Mouse (Mus musculus) heart, postnatal 0 days (tissue): Measurements from ENCODE around the gene Pstpip1. TPM values are rescaled to one million over a fixed set of nuclear protein-coding genes. Genes with fewer than 3 reads are reported as not detected.

Experiments
- ATAC-seq: fragments of 200-750 bp; cut with Nextera tagmentation; 2 replicates; pipeline ENCODE4 v1.8.0; 2017; ENCODE audit warnings: low read depth, moderate number of reproducible peaks, moderate library complexity; ENCODE audit not compliant: insufficient read depth
- DNase-seq: peaks from one replicate; pipeline ENCODE4 v3.0.0-alpha.2; 2016; ENCODE audit warnings: low spot score
- H3K27ac ChIP-seq: fragments of 300-500 bp; sonication (generic); 2 replicates; pipeline ENCODE4 v1.5.1; 2014; ENCODE audit warnings: low read depth, mild to moderate bottlenecking
- H3K27me3 ChIP-seq: fragments of 300-500 bp; sonication (generic); 2 replicates; pipeline ENCODE4 v1.6.1; 2014; ENCODE audit warnings: low read length, mixed read lengths; ENCODE audit not compliant: control insufficient read depth, insufficient read depth
- H3K36me3 ChIP-seq: fragments of 300-500 bp; sonication (generic); replicated peaks from 2 replicates; pipeline ENCODE4 v1.6.1; 2014; ENCODE audit warnings: low read length, mixed read lengths; ENCODE audit not compliant: control insufficient read depth, insufficient read depth
- H3K4me1 ChIP-seq: fragments of 300-500 bp; sonication (generic); 2 replicates; pipeline ENCODE4 v1.6.1; 2014; ENCODE audit warnings: antibody characterized with exemption; ENCODE audit not compliant: control insufficient read depth, insufficient read depth
- H3K4me2 ChIP-seq: fragments of 300-500 bp; sonication (generic); 2 replicates; pipeline ENCODE4 v1.6.1; 2014; ENCODE audit warnings: low read depth, mild to moderate bottlenecking, low read length, moderate library complexity
- H3K4me3 ChIP-seq: fragments of 300-500 bp; sonication (generic); 2 replicates; pipeline ENCODE4 v1.5.1; 2014; ENCODE audit warnings: low read depth, low read length
- H3K9ac ChIP-seq: fragments of 300-500 bp; sonication (generic); replicated peaks from 2 replicates; pipeline ENCODE4 v1.6.1; 2014; ENCODE audit warnings: low read depth, low read length, mixed read lengths
- H3K9me3 ChIP-seq: fragments of 300-500 bp; sonication (generic); replicated peaks from 2 replicates; pipeline ENCODE4 v1.6.1; 2016; ENCODE audit warnings: low read length; ENCODE audit not compliant: control insufficient read depth
- CTCF ChIP-seq: IDR thresholded peaks from 2 replicates; pipeline ENCODE4 v1.5.1; 2016; ENCODE audit warnings: antibody characterized with exemption, control low read depth, low read depth
- EP300 ChIP-seq: IDR thresholded peaks from 2 replicates; pipeline ENCODE4 v1.6.1; 2016; ENCODE audit warnings: antibody characterized with exemption, low read depth
- WGBS: fragments of 180-500 bp; shearing (Covaris S2); extraction: QIAGEN DNeasy Blood & Tissue Kit; methylation state at CpG from one replicate; pipeline ENCODE4 v1.1.7; 2014; 5-methylcytosine and 5-hydroxymethylcytosine counted together
- polyA plus RNA-seq: library from polyadenylated mRNA; unstranded; fragments of >200 nt; fragmentation: Nextera tagmentation; extraction: Ambion mirVana; gene quantifications from 2 replicates; pipeline ENCODE4 v1.2.1, GENCODE M21; 2015
- total RNA-seq: library from RNA; depleted of rRNA; stranded (reverse); fragments of >200 nt; gene quantifications from 2 replicates; pipeline ENCODE4 v1.2.3, GENCODE M21; 2014; ENCODE audit warnings: low replicate concordance

Pstpip1 gene
- total and polyA plus RNA-seq, 2 experiments from 2014 or later, result 1.4 to 2.9 TPM

DNA sequence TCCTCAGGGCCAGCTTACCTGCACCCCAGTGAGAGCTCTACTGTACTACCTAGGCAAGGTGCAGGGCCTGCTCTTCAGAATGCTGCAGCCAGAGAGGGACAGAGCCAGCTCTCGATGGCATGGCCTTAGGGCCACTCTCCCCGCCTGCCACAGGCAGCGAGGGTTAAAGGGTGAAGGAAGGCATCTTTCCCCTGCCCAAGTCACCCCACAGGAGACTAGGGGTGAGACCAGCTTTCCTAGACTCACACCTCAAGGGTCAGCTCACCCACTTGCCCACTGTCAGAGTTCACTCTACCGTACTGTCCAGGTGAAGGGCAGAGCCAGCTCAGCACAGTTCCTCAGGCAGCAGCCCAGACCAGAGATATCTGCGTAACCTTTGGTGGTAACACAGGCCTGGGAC is 27.4 kb upstream of the Pstpip1 start:
- Histone ChIP-seq H3K4me1 (peaks cover 7% of the 10 kb centered on the region; the same call in 1 of the 2 replicates), H3K36me3 (peaks cover 47% of the 10 kb centered on the region), H3K9ac (no peak overlapping the region), H3K4me2 (no peak overlapping the region), H3K27ac (no peak overlapping the region), H3K27me3 (no peaks in the 10 kb centered on the region), H3K9me3 (no peaks in the 10 kb centered on the region), H3K4me3 (no peak overlapping the region)
- ATAC-seq (no peak), DNase-seq (no peak)
- WGBS, result 88% methylated on average over 5 of the region's 5 CpGs
- TF ChIP-seq EP300 (no peak), CTCF (no peak)

GRCm38 (mm10) chr9:56065011-56065410 is 24.8 kb upstream of the Pstpip1 start:
- Histone ChIP-seq H3K27ac (0 out of 2 replicates have a peak overlapping the region, but pooled peaks have one; percentile 39), H3K9ac (no peak overlapping the region), H3K27me3 (no peaks in the 10 kb centered on the region), H3K36me3 (peaks cover 24% of the 10 kb centered on the region), H3K9me3 (no peaks in the 10 kb centered on the region), H3K4me1 (peaks cover 7% of the 10 kb centered on the region; the same call in 1 of the 2 replicates), H3K4me2 (no peak overlapping the region), H3K4me3 (no peak overlapping the region)
- 62% methylated on average over 3 of the region's 3 CpGs for WGBS
- TF ChIP-seq EP300 (no peak), CTCF (no peak)
- peak; percentile 73 for ATAC-seq
- DNase-seq, result peak; percentile 63

- DNase-seq, result no peak
- no peak overlapping the region for H3K27ac ChIP-seq
- no peak overlapping the region for H3K9ac ChIP-seq
- no peaks in the 10 kb centered on the region for H3K9me3 ChIP-seq
- 84% methylated on average over 4 of the region's 4 CpGs for WGBS
- no peak overlapping the region for H3K4me3 ChIP-seq
- H3K36me3 ChIP-seq, result no peaks in the 10 kb centered on the region
- H3K27me3 ChIP-seq, result no peaks in the 10 kb centered on the region
- ATAC-seq, result no peak
- H3K4me2 ChIP-seq, result no peak overlapping the region
- peaks cover 7% of the 10 kb centered on the region; the same call in 1 of the 2 replicates for H3K4me1 ChIP-seq
- TF ChIP-seq CTCF (no peak), EP300 (no peak)
These were observed 21.8 kb upstream of the Pstpip1 start for GRCm38 (mm10) chr9:56067964-56068363.

- no peaks in the 10 kb centered on the region for H3K9me3 ChIP-seq
- ATAC-seq (no peak), DNase-seq (no peak)
- no peaks in the 10 kb centered on the region for H3K36me3 ChIP-seq
- no peak overlapping the region for H3K4me2 ChIP-seq
- WGBS, result 91% methylated on average over 1 of the region's 1 CpGs
- H3K27me3 ChIP-seq, result no peaks in the 10 kb centered on the region
- H3K4me1 ChIP-seq, result peaks cover 7% of the 10 kb centered on the region; the same call in 1 of the 2 replicates
- TF ChIP-seq CTCF, result no peak
- TF ChIP-seq EP300, result no peak
- no peak overlapping the region for H3K9ac ChIP-seq
- H3K4me3 ChIP-seq, result no peak overlapping the region
- H3K27ac ChIP-seq, result no peak overlapping the region
These were observed 21.1 kb upstream of the Pstpip1 start for GRCm38 (mm10) chr9:56068630-56069029.

DNA sequence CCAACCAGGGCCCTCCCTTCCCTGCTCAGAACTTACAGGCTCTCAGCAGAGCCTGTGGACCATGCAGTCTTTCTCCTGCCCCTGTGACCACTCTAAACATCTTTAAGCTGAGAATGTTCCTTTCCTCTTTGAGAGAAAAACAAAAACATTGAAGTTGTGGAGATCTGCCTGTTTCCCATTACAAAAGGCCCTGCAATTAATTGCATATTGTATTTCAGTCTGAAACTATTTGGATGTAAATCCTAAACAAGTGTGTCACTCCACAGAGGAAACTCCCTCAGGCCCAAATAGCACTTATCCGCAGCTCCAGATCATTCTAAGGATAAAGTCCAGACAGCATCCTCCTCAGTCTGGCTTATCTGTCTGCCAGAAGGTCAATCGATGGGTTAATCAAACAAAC is 16.9 kb upstream of the Pstpip1 start:
- no peak for TF ChIP-seq EP300
- TF ChIP-seq CTCF, result no peak
- no peak overlapping the region for H3K4me3 ChIP-seq
- WGBS, result 43% methylated on average over 2 of the region's 2 CpGs

DNA sequence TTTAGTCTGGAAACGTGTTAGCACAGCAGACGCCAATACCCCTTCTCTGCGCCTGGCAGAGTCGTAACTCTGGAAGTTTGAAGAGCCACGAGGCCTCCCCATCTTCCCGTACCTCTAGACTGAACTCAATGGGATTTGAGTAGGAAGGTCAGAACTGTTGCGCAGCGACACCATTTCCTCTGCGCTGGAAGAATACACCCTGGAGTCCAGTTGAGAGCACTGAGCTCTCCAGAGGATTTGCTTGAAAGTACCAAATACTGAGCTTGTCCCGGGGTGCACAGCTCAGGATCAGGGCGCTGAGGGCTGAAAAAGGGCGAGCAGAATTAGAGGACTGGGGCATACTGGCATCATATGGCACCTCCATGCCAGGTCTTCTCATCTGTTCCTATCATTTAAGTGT is 14.9 kb upstream of the Pstpip1 start:
- DNase-seq (no peak), ATAC-seq (no peak)
- Histone ChIP-seq H3K36me3 (no peaks in the 10 kb centered on the region), H3K4me2 (no peak overlapping the region), H3K9me3 (no peaks in the 10 kb centered on the region), H3K4me1 (peaks cover 5% of the 10 kb centered on the region), H3K27ac (peak overlapping the region; percentile 69), H3K27me3 (no peaks in the 10 kb centered on the region), H3K9ac (no peak overlapping the region), H3K4me3 (no peak overlapping the region)
- no peak for TF ChIP-seq CTCF
- TF ChIP-seq EP300, result no peak
- WGBS, result 72% methylated on average over 12 of the region's 12 CpGs

More for the DNA sequence above, 16.9 kb upstream of the Pstpip1 start:
- DNase-seq, result no peak
- H3K9ac ChIP-seq, result no peak overlapping the region
- H3K27me3 ChIP-seq, result no peaks in the 10 kb centered on the region
- no peak overlapping the region for H3K4me2 ChIP-seq
- no peaks in the 10 kb centered on the region for H3K9me3 ChIP-seq
- no peak overlapping the region for H3K27ac ChIP-seq
- ATAC-seq, result no peak
- peaks cover 5% of the 10 kb centered on the region for H3K4me1 ChIP-seq
- H3K36me3 ChIP-seq, result no peaks in the 10 kb centered on the region
